Mouse (Mus musculus) layer of hippocampus, adult 8-10 months (tissue): ENCODE measurements around the gene D630003M21Rik. TPM values are rescaled to one million over a fixed set of nuclear protein-coding genes. Genes with fewer than 3 reads are reported as not detected.

Source experiments
- DNase-seq, 2 experiments: peaks; one replicate each; pipeline ENCODE4 v3.0.0; 2022; ENCODE audit warnings: low spot score in 2 of 2
- total RNA-seq, 4 experiments: library from RNA; stranded (reverse); gene quantifications; 2 replicates each; pipeline ENCODE4 v1.2.4; 2022

Gene D630003M21Rik
- total RNA-seq, 4 experiments from 2014 or later = 3.3 to 5.3 (median 4.5) TPM

- no peak for DNase-seq
These were observed 61.4 kb downstream of the D630003M21Rik start for GRCm38 (mm10) chr2:158167496-158168205.

DNA sequence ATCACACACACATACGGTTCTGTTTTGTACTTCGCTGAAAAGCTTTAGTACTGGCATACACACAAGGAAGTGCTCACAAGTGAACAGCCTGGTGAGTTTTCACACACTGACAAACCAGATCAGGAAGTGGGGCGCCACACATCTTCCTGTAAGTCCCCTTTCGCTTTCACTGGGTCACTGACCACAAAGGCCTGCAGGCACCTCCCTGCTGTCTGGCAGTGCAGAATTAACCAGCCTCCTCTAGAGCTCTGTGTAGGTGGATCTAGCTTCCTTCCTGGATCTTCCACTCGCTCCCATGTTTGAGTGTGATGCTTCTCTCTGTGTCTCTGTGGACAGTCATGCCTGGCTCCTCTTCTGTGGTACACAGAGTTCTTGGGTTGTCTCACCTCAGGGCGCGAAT is 62.4 kb downstream of the D630003M21Rik start:
- DNase-seq = no peak

DNA sequence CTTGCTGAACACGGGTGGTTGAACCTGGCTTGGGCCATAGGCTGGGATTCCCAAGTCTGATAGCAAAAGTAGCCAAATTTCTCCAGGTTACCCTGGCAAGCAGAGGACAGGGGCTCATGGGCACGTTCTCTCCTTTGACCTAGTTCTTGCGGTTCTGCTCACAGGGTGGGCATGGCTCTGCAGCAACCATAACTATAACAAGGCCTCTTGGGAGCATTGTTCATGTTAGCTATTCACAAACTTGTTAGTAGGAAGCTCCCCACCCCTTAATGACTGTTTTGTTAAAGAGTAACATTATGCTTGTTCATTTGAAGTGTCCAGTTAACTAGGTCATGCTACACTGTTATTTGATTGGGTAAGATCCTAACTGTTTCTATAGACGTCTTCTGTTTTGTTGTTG is 63.2 kb downstream of the D630003M21Rik start:
- DNase-seq = no peak

DNA sequence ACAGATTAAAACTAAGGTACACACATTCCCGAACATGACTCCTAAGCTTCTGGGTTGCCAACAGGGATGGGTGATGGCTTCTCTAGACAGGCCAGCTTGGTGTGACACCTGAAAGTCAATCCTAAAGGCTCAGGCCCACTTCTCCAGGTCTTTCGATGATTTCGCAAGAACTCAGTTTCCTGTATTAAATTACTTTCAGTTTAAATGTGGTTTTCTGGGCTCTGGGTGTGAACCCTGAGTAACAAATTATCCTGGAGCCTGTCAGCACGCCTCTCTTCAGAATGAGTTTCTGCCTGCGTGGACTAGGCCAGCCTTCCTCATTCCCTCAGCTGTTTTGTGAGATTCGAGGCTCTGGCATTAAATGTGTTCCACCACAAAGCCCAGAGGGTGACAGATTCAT is 66.0 kb downstream of the D630003M21Rik start:
- DNase-seq = no peak

DNA sequence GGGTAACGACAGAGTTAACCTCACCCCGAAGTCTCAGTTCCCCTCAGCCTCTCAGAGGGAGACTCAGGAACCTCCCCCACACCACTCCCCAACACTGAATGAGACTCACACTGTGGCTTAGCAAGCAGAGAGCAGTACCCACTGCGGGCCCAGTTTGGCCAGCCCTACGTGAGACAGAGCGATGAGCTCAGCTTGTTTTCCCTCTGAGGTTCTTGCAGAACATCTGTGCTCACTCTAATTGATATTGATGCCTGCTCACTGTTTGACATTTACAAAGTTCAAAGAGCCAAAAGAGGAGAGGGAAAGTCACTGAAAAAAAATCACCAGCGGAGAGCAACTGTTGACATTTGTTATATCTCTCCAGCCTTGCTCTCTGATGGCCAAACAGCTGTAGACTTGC is 67.3 kb downstream of the D630003M21Rik start:
- DNase-seq = no peak

GRCm38 (mm10) chr2:158159376-158160235 is 69.4 kb downstream of the D630003M21Rik start:
- DNase-seq = no peak

- no peak for DNase-seq
These were observed 71.4 kb downstream of the D630003M21Rik start for GRCm38 (mm10) chr2:158157654-158158053.

DNA sequence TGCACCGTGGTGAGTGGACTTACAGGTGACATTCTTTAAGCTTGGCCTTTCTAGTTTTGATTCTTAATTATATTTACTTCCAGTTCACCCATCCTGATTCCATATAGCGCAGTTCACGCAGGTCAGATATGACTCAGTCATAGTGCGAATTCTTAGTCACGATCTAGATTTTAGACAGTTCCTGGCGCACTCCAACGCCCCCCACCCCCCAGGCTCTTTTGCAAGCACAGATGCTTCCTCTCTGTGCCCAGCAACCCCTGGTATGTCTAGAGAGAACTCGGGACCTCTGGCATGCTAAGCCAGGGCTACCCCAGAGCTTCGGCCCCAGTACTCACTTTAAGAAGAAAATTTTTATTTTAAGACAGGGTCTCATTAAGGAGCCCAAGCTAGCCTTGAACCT is 72.5 kb downstream of the D630003M21Rik start:
- no peak for DNase-seq

DNA sequence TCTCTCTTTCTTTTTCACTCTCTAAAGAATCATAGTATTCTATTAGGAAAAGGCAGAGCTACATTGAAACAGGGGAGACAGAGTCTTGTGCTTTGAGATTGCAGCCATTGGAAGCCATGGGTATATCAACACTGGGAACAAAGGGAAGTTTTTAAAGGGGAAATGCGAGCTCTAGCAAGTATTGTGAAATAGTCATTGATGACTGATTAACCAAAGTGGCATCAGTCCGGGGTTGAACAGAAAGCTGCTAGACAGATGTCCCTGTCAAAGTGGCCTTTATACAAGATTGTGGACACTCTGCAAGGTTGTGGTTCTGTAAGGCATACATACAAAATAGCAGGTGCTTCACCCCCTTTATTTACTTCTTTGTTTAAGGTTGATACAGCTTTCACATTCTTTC is 73.4 kb downstream of the D630003M21Rik start:
- no peak for DNase-seq

DNA sequence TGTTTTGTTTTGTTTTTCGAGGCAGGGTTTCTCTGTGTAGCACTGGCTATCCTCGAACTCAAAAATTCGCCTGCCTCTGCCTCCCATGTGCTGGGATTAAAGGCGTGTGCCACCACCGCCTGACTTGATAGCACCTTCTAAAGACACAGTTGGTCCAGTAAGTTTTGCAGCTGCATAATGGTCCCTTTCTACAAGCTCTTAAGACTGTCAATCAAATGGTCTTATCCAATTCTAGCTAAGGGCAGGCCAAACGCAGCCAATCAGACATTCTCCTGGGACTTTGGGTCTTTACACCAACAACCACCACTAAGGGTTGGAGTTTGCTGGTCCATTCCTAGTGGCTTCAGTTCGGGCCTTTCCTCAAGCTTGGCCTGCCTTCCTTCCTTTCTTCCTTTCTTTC is 73.9 kb downstream of the D630003M21Rik start:
- no peak for DNase-seq

DNA sequence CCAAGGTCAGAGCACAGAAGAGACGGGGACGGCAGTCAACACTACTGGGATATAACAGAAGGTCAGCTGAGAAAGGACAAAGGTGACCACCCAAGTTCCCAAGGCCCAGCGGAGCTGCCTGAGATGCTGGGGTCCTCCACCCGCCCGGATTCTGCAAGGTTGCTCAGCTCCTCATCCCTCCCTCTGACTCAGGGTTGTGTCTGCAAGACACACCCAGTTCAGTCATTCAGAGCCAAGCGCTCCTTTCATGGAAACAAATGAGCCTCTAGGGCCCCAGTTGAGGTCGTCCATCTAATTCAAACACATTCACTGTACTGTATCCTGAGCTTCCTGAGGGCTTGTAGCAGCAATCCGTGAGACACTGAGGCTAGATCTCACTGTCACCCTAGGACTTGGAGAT is 74.4 kb downstream of the D630003M21Rik start:
- no peak for DNase-seq

DNA sequence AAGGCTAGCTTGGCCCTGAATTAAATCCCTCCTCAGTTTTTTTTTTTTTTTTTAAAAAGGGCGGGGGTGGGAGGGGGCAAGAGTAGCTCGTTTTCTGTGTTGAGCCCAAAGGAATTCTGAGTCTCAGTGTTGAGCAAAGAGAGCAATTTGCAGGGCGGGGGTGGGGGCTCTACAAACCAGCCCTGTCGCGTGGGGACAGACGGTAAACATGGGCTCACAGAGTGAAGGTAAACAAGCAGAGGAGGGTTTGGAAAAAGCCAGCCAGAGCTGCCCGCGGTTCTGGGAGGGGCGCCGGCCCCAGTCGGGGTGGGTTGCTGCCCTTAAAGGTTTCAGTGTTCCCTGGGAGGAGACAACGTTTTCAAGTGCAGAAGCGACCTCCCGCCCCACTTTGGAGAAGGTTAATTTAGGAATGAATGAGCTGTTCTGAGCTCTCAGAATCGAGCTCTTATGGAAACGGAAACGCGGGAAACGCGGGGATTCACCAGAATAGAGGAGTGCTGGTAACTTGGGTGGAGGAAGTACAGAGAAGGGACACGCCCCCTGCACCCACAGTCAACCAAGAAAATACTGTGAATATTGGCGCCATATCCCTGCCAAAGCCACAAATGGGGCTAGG is 75.2 kb downstream of the D630003M21Rik start:
- no peak for DNase-seq

DNA sequence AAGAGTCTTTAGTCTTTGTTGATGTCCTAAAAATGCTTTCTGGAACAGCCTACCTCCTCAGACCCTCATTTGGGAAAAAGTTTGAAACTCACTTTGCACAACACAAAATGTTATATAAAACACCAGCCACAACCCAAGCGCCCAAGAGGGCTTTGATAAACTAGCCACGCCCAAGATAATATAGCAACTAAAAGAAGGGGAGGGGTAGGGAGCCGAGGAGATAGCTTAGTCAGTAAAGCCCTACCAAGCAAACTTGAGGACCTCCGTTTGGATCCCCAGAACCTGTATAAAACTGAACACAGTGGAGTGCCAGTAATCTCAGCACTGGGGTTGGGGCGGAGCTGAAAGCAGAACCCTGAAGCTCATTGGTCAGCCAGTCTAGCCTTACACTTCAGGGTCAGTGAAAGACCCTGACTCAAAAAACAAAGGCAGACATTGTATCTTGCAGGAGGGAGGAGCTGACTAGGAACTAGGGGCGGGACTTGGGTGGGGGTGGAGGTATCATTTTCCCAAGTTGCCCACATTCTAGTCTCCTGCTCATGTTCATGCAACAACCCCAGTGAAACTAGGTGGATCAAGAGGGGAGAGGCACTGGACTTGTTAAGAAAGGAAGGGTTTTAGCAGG is 76.2 kb downstream of the D630003M21Rik start:
- no peak for DNase-seq

GRCm38 (mm10) chr2:158151077-158151476 is 77.9 kb downstream of the D630003M21Rik start:
- no peak for DNase-seq

GRCm38 (mm10) chr2:158146971-158147370 is 82.1 kb downstream of the D630003M21Rik start:
- DNase-seq = no peak

DNA sequence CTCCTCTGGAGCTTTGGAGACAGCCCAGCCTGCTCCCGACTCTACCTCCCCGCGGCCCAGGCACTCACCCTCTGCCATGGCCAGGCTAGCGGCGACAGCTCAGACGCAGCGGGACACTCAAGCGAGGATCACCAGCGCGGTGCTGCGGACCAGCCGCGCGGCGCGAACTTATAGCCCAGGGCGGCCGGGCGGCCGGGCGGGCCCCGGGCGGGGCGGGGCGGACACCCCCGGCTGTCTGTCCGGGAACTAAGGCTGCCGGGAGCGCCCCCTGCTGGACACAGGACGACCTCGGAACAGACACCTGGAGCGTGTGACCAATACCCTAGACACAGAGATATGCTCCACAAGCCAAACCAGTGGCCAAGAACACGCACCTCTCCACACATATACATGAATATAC is 82.8 kb downstream of the D630003M21Rik start, which contains the start of gene Tgm2:
Gene Tgm2 (minus strand): TSS at position 214 of the 400 bp plus-strand sequence.
- DNase-seq = peak; percentile 25 to 64

DNA sequence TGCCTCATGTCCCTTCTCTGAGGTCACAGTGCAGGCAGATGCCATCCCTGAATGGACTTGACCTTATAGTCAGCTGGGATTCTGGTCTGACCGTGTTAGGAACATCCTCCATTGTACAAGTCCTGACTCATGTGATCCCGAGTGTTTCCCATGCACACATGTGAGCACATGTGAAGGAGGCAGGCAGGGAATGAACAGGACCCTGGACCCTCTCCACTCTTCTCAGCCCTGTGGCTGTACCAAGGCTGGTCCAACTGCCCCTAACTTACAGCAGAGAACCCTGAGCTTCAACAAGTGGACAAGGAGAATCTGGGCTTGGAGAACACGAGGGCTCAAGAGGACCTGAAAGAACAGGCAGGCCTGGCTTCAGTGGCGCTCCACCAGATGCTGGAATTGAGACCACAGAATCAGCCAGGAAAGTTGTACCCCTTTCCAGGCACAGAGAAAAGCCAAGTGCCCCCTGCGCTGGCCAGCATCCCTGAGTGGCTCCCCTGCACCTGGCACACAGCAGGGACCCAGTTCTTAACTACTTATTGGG is 83.4 kb downstream of the D630003M21Rik start:
- no peak for DNase-seq

DNA sequence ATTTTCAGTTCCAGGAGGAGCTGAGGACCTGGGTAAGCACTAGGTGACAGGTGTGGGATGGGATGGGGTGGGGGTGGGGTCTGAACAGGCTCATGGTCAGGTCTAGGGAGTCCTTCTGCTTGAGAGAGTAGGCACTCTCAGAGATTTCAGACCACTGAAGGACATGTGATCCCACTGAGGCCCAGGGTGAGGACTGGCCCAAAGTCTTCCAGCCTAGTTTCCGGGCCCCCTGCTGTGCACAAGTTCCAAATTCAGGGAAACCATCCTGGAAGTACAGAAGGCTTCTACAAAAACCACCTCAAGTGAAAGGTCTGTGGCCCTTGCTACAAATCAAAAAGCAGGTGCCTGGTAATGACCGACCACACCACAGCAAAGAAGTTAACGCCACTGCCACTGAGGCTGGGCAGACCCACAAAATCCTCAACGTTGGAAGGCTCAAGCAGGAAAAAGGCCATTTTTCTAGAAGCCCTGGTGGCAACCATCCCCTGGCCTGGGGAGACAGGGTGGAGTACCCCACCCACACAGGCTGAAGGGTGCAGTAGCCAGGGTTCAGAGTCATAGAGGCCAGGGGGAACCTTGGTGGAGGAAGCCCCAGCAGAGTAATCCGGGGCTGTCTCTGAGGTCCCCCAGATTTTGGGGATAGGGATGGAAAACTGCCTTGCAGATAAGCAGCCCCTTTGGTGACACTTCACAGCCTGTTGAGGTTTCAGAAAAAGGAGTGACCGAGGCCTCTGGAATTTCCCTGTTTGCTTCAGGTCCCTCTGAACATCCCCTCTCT is 84.1 kb downstream of the D630003M21Rik start:
- no peak for DNase-seq

DNA sequence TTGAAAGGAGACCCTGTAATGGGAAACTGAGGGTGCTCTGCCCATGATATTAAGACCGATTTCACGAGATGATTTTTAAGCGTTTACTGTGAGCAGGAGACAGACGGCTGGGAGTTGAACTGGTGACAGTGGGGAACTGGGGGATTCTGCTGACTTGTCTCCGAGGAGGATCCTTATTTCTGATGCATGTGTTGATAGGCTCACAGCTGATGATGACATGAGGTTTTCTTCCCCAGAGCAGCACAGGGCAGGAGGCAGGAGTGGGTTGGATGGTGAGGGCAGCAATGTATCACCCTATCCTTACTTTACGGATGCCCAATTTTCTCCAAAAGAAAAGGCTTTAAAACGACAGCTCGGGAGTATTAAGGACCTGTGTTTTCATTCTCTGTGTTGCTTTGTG is 84.8 kb downstream of the D630003M21Rik start:
- DNase-seq = no peak

DNA sequence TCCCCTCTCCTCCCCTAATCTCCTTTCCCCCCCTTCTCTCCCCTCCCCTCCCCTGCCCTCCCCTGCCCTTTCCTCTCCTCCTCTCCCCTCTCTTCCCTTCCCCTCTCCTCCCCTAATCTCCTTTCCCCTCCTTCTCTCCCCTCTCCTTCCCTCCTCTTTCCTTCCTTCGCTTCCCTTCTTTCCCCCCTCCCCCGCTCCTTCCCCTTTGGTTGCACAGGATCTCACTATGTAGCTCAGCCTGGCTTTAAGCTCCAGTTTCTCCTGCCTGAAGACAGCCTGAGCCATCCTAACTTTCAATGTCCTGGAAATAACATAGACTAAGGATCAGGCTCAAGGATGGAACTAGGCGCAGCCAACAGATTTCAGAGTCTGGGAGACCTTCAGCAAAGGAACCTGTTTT is 85.2 kb downstream of the D630003M21Rik start:
- DNase-seq = no peak

DNA sequence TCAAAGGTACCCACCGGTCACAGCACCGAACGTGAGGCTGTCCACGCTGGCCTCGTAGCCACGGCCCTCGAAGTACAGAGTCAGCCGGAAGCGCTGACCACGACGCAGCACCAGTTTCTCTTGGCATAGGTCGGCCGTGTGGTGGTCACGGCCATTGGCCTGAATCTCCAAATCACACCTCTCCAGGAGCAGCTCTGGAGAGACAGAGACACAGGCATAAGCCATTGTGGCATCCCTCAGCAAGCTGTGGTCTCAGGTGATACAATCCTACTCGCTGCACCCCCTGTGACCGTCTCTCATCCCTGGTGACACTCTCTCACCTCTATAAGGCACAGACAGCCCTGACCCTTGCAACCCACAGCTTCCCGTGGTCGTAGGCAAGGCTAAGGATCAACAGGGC is 86.0 kb downstream of the D630003M21Rik start:
- DNase-seq = no peak
